Mouse (Mus musculus): Measurements from ENCODE around the gene Zbtb3.
"Not testable (repeated sequence)": the region's sequence is repeated elsewhere in the genome, so short reads cannot be mapped to it uniquely, and the experiment has no call there.

Zbtb3 gene

GRCm38 (mm10) chr19:8803204-8803780 lies 937 bp downstream of the Zbtb3 start:
- DNase-seq (ENCODE audit: low read depth, low spot score): no peak

DNA sequence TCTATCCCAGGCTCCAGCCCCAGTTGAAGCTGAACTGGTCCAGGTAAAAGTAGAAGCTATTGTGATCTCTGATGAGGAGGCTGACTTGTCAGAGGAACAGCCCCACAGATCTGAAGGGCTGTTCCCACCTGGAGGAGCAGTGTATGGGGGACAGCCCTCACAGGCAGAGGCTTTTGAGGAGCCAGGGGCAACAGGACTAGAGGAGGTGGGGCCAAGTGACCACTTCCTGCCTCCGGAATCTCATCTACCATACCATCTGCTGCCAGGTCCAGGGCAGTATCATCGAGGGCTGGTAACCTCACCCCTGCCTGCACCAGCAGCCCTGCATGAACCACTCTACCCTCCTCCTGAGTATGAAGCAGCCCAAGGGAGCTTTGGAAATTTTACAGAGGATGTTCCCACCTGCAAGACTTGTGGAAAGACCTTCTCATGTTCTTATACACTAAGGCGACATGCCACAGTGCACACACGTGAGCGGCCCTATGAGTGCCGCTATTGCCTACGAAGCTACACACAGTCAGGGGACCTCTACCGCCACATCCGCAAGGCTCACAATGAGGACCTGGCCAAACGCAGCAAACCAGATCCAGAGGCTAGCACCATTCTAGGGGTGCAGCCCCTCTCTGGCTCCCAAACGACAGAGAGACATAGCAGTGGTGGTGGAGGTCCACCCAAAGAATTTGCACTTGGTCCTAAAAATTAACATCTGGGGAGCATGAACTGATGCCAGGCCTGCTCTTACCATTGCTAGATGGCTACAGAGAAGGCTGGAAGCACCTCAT lies 1.7 kb downstream of the Zbtb3 start:
- DNase-seq (ENCODE audit: low read depth, low spot score): no peak

DNA sequence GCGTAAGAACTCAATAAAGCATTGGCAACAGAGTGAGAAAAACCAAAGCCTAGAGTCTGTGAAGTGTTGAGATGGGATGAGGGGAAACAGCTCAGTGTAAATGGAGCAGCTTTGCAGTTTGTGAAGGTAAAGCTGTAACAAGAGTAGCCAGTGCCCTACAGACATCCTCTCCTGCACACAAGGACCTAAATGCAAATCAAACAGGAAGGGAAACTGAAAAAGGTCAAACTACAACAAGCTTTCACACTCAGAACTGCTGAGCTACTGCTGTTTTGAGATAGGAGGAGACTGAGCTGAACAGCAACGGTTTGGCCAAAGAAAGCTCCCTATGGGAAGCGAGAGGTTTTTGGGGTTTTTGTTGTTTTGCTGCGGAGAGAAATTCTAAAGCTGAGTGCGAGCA lies 4.5 kb downstream of the Zbtb3 start:
- no peak for DNase-seq (ENCODE audit: low read depth, low spot score)

- DNase-seq (ENCODE audit: low read depth, low spot score): no peak
These were observed 13.5 kb downstream of the Zbtb3 start for GRCm38 (mm10) chr19:8815812-8816211.

- no peak for DNase-seq (ENCODE audit: low read depth, low spot score)
These were observed 14.6 kb downstream of the Zbtb3 start for GRCm38 (mm10) chr19:8817001-8817400.

DNA sequence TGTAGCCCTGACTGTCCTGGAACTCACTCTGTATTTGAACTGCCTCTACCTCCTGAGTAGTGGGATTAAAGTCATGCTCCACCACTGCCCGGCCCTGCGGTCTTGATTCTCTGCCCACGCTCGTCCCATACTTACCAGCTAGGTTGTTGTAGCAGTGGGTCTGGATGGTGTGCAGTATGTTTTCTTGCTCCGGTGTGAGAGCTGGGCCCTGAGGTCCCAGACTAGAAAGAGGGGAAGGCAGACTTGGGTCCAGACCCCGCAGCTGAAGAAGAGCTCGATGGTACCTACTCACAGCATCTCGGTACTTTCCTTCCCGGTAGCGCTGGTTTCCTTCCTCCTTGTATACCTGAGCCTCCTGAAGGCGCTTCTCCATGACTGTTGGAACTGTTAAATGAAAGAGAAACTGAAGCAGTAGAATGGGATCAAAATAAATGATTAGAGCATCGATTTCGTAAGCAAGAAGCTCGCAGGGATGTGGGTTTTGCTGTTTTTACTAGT lies 16.0 kb downstream of the Zbtb3 start:
- no peak for DNase-seq (ENCODE audit: low read depth, low spot score)

DNA sequence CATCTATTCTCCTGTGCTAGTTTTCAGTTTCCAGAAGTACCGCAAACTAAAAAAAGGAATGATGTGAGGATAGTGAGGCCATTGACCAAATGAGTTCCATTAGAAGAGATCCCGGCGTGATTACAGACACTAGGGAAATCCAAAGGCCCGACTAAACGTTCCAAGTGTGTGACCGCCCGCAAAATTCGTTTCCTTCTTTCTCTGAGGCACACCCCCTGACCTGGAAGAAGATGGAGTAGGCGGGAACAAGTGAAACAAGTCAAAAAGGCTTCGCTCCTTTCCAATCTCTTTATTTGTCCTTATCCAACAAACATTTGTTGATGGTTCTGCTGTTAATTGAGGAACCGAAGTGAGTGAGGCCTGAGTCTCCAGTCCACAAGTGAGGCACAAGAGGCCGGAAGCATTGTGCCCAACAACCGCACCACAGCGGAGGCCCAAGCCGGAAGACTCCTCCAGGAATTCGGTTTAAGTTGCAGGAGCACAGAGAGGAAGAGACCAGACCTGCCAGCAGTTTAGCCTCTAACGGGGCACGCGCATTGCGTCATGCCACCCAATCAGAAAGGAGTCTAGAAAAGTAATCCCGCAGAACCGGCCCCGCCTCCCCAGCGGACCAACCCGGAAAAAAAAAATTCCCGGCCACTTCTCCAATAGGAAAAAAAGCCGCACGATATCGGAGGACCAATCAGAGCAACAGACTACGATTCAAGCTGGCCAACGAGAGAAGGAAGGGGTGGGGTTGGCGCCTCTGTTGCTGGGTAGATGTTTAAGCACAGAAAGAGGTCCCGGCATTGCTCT lies 16.6 kb downstream of the Zbtb3 start, which contains the start of gene Ttc9c:
TSS of gene Ttc9c (minus strand) at position 533 of the 795 bp plus-strand sequence.
- DNase-seq (ENCODE audit: low read depth, low spot score): peak; percentile 99

GRCm38 (mm10) chr19:8819596-8820423 lies 17.5 kb downstream of the Zbtb3 start, which contains the start of gene Hnrnpul2:
Gene Hnrnpul2 (plus strand): TSS chr19:8820010.
- DNase-seq (ENCODE audit: low read depth, low spot score): peak; percentile 100

GRCm38 (mm10) chr19:8820424-8820956 lies 18.1 kb downstream of the Zbtb3 start:
- DNase-seq (ENCODE audit: low read depth, low spot score): no peak

GRCm38 (mm10) chr19:8821146-8821545 lies 18.8 kb downstream of the Zbtb3 start:
- no peak for DNase-seq (ENCODE audit: low read depth, low spot score)

DNA sequence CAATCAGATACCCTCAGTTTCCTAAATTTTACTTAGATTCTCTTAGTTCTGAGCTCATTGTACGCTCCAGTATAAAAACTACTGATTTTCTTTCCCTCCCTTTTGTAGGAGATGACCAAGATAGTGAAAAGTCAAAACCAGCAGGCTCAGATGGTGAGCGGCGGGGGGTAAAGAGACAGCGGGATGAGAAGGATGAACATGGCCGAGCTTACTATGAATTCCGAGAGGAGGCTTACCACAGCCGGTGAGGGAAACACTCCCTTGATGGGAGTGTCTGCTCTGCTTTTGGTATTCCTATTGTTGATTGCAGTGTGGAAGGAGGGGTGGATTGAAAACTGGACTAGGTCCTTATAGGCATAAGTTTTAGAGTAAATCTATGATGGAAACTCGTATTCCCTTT lies 20.3 kb downstream of the Zbtb3 start:
- no peak for DNase-seq (ENCODE audit: low read depth, low spot score)

DNA sequence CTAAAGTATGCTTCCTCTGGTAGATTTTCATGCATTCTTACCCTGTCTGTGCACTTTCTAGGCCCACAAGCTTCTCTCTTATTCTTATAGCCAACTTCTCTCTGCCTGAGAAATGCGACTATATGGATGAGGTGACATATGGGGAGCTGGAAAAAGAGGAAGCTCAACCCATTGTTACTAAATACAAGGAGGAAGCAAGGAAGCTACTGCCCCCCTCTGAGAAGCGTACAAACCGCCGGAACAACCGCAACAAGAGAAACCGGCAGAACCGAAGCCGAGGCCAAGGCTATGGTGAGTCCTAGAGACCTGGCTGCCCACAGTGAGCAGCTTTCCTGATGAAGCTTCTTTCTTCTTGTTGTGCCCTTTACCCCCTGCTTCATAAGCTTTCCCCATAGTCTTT lies 27.3 kb downstream of the Zbtb3 start, which contains the start of gene AC129217.1:
TSS of gene AC129217.1 (plus strand) at position 114 of the 400 bp plus-strand sequence.
- no peak for DNase-seq (ENCODE audit: low read depth, low spot score)

- DNase-seq (ENCODE audit: low read depth, low spot score): no peak
These were observed 28.3 kb downstream of the Zbtb3 start for GRCm38 (mm10) chr19:8830664-8831063.

DNA sequence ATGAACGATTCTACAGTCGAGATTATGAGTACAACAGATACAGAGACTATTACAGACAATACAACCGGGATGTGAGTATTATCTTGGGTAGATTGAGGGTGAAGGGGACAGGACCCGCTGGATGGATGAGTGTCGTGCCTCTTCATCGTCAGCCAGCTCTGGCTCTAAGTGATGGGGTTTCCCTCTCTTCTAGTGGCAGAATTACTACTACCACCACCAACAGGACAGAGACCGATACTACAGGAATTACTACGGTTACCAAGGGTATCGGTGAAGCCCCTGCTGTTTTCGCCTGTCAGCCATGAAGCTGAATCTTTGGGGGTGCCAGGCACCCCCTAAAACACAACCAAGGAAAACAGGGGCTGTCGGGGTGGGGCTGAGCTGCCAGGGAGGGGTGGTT lies 28.9 kb downstream of the Zbtb3 start:
- DNase-seq (ENCODE audit: low read depth, low spot score): peak; percentile 42

DNA sequence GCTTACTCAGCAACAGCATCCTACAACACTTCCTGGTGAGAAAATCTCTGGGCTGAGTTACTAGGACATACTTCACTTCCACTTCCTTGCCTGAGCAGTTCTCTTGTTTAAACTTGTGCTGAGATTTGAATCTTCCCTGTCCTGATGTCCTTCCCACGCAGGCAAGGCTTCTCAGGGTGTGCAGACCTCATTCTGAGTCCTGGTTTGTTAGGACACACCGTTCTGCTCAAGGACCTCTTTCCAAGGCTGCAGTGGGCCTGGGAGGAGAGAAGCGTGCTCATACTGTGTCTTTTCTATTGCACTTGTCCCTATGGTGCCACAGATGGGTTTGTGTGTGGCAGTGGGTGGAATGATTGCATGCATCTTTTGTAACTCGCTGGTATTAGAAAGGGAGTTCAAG lies 30.6 kb downstream of the Zbtb3 start:
- no peak for DNase-seq (ENCODE audit: low read depth, low spot score)

GRCm38 (mm10) chr19:8836327-8836726 lies 34.0 kb downstream of the Zbtb3 start:
- not testable (repeated sequence) for DNase-seq (ENCODE audit: low read depth, low spot score)

GRCm38 (mm10) chr19:8837251-8837791 lies 35.0 kb downstream of the Zbtb3 start, which contains the start of gene Bscl2:
Gene Bscl2 (plus strand): TSS chr19:8837467.
- DNase-seq (ENCODE audit: low read depth, low spot score): peak; percentile 95

DNA sequence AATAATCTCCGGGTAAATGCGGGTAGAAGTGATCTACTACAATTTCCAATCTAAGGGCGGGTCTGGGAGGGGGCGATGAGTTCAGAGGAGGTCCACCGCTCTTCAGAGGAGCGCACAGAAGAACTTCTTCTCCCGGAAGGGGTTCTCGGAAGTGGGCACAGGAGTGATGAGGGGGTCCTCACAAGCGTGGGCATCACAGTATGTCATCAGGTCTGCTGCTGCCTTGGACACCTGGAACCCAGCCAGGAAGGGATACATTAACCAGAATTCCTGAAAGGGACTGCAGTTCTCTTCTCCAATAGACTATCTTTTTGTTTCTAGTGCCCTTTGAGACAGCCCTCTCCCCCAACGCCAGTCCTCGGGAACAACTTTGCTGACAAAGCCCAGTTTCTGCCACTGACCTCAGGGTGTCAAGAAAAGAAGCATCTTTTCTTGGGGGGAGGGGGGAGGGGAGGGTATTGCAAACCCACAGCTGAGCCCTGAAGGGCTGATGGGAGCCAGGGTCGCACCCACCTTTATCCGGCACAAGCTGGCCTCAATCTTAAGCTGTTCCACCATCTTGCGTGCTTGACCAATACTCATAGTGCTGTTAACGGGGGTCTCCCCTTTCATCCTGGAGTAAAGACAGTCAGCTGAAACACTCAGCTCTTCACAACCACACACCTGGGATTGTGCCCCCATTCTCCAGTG lies 35.8 kb downstream of the Zbtb3 start:
- no peak for DNase-seq (ENCODE audit: low read depth, low spot score)

GRCm38 (mm10) chr19:8839103-8839907 lies 37.0 kb downstream of the Zbtb3 start, which contains the start of gene Gng3:
Gene Gng3 (minus strand): TSS chr19:8839194.
- DNase-seq (ENCODE audit: low read depth, low spot score): peak; percentile 81

All from ZHBTc4 (cell line).